Mouse (Mus musculus) hindbrain, embryonic 16.5 days (tissue): ENCODE measurements at regions not wholly inside any gene's neighbourhood (a gene's known extent, or its start where the extent isn't known, plus 50 kb on each side); places are given as distances from the start of the nearest gene placed in this dataset. TPM values are rescaled to one million over a fixed set of nuclear protein-coding genes. Genes with fewer than 3 reads are reported as not detected.

ENCODE experiments used
- ATAC-seq: fragments of 200-750 bp; cut with Nextera tagmentation; 2 replicates; pipeline ENCODE4 v1.8.0; 2017; ENCODE audit warnings: moderate TSS enrichment, moderate library complexity
- H3K27ac ChIP-seq: fragments of 300-500 bp; sonication (generic); 2 replicates; pipeline ENCODE4 v1.5.1; 2014; ENCODE audit warnings: low read depth, mild to moderate bottlenecking, control low read depth, low read length, moderate library complexity
- H3K27me3 ChIP-seq: fragments of 300-500 bp; sonication (generic); replicated peaks from 2 replicates; pipeline ENCODE4 v1.6.1; 2014; ENCODE audit warnings: low read length; ENCODE audit not compliant: control insufficient read depth, insufficient read depth
- H3K36me3 ChIP-seq: fragments of 300-500 bp; sonication (generic); 2 replicates; pipeline ENCODE4 v1.6.1; 2014; ENCODE audit warnings: mild to moderate bottlenecking, low read length, moderate library complexity, mixed read lengths; ENCODE audit not compliant: control insufficient read depth, insufficient read depth
- H3K4me1 ChIP-seq: fragments of 300-500 bp; sonication (generic); 2 replicates; pipeline ENCODE4 v1.6.1; 2014; ENCODE audit warnings: low read depth, low read length; ENCODE audit not compliant: control insufficient read depth, insufficient read depth
- H3K4me2 ChIP-seq: fragments of 300-500 bp; sonication (generic); 2 replicates; pipeline ENCODE4 v1.6.1; 2014; ENCODE audit warnings: mild to moderate bottlenecking, low read length, control low read depth, moderate library complexity
- H3K4me3 ChIP-seq: fragments of 300-500 bp; sonication (generic); 2 replicates; pipeline ENCODE4 v1.5.1; 2014; ENCODE audit warnings: mild to moderate bottlenecking, low read length, control low read depth, moderate library complexity
- H3K9ac ChIP-seq: fragments of 300-500 bp; sonication (generic); 2 replicates; pipeline ENCODE4 v1.6.1; 2014; ENCODE audit warnings: low read depth, mild to moderate bottlenecking, control low read depth, low read length, moderate library complexity
- H3K9me3 ChIP-seq: fragments of 300-500 bp; sonication (generic); 2 replicates; pipeline ENCODE4 v1.6.1; 2014; ENCODE audit warnings: mild to moderate bottlenecking, low read length, moderate library complexity; ENCODE audit not compliant: control insufficient read depth
- WGBS: fragments of 180-500 bp; shearing (Covaris S2); extraction: QIAGEN DNeasy Blood & Tissue Kit; methylation state at CpG from one replicate; pipeline ENCODE4 v1.1.7; 2014; 5-methylcytosine and 5-hydroxymethylcytosine counted together
- microRNA-seq: library from miRNA; unstranded; fragments of <30 nt; microRNA quantifications from one replicate; pipeline ENCODE4, GENCODE M21; 2017

- 39% methylated on average over 17 of the region's 17 CpGs for WGBS
Observed at GRCm38 (mm10) chr11:64898758-64899586, 79.9 kb upstream of the Elac2 start.

GRCm38 (mm10) chr11:64899587-64900278 is 79.1 kb upstream of the Elac2 start:
- H3K27me3 ChIP-seq: 0 out of 2 replicates have a peak, but pooled peaks cover 2% of the 10 kb centered on the region
- H3K9me3 ChIP-seq: no peaks in the 10 kb centered on the region
- no peaks in the 10 kb centered on the region for H3K4me1 ChIP-seq
- ATAC-seq: no peak
- WGBS: 51% methylated on average over 15 of the region's 15 CpGs
- no peak overlapping the region for H3K4me3 ChIP-seq
- H3K9ac ChIP-seq: no peak overlapping the region
- H3K27ac ChIP-seq: no peak overlapping the region
- no peaks in the 10 kb centered on the region for H3K36me3 ChIP-seq
- H3K4me2 ChIP-seq: no peak overlapping the region

More at GRCm38 (mm10) chr11:64898758-64899586, 79.9 kb upstream of the Elac2 start:
- Histone ChIP-seq H3K4me1 (no peaks in the 10 kb centered on the region), H3K9me3 (no peaks in the 10 kb centered on the region), H3K36me3 (no peaks in the 10 kb centered on the region), H3K9ac (no peak overlapping the region), H3K4me2 (no peak overlapping the region), H3K27me3 (0 out of 2 replicates have a peak, but pooled peaks cover 2% of the 10 kb centered on the region), H3K4me3 (no peak overlapping the region), H3K27ac (no peak overlapping the region)
- ATAC-seq: no peak

- no peaks in the 10 kb centered on the region for H3K4me1 ChIP-seq
- no peak overlapping the region for H3K4me2 ChIP-seq
- no peaks in the 10 kb centered on the region for H3K9me3 ChIP-seq
- no peaks in the 10 kb centered on the region for H3K27me3 ChIP-seq
- no peaks in the 10 kb centered on the region for H3K36me3 ChIP-seq
- 68% methylated on average over 8 of the region's 8 CpGs for WGBS
- H3K4me3 ChIP-seq: no peak overlapping the region
- H3K9ac ChIP-seq: no peak overlapping the region
- H3K27ac ChIP-seq: no peak overlapping the region
- no peak for ATAC-seq
Observed at GRCm38 (mm10) chr11:64916783-64917182, 62.1 kb upstream of the Elac2 start.

GRCm38 (mm10) chr11:64917301-64917700 is 61.5 kb upstream of the Elac2 start:
- H3K4me3 ChIP-seq: no peak overlapping the region
- no peak overlapping the region for H3K9ac ChIP-seq
- no peaks in the 10 kb centered on the region for H3K9me3 ChIP-seq
- 90% methylated on average over 4 of the region's 4 CpGs for WGBS
- no peak overlapping the region for H3K27ac ChIP-seq
- ATAC-seq: no peak
- H3K4me2 ChIP-seq: no peak overlapping the region
- no peaks in the 10 kb centered on the region for H3K36me3 ChIP-seq
- no peaks in the 10 kb centered on the region for H3K4me1 ChIP-seq
- no peaks in the 10 kb centered on the region for H3K27me3 ChIP-seq

- Histone ChIP-seq H3K27me3 (no peaks in the 10 kb centered on the region), H3K27ac (no peak overlapping the region), H3K4me2 (no peak overlapping the region), H3K4me3 (no peak overlapping the region), H3K9ac (no peak overlapping the region), H3K4me1 (no peaks in the 10 kb centered on the region), H3K9me3 (no peaks in the 10 kb centered on the region), H3K36me3 (no peaks in the 10 kb centered on the region)
- WGBS: 85% methylated on average over 2 of the region's 2 CpGs
- no peak for ATAC-seq
Observed at GRCm38 (mm10) chr11:64924989-64925388, 53.8 kb upstream of the Elac2 start.

- Histone ChIP-seq H3K4me1 (peaks cover 3% of the 10 kb centered on the region), H3K4me2 (no peak overlapping the region), H3K9ac (no peak overlapping the region), H3K27ac (no peak overlapping the region), H3K4me3 (no peak overlapping the region), H3K9me3 (no peaks in the 10 kb centered on the region), H3K27me3 (no peaks in the 10 kb centered on the region), H3K36me3 (no peaks in the 10 kb centered on the region)
- no peak for ATAC-seq
- WGBS: 48% methylated on average over 1 of the region's 1 CpGs
Observed at GRCm38 (mm10) chr11:64925970-64926369, 52.9 kb upstream of the Elac2 start.

Small RNA genes in the stretch of these regions (microRNA-seq; reads per million reads assigned to microRNA genes)
- gene Gm24275: not detected
